Mouse (Mus musculus) layer of hippocampus, adult 8-10 months (tissue): ENCODE measurements around the gene Enah. TPM values are rescaled to one million over a fixed set of nuclear protein-coding genes. Genes with fewer than 3 reads are reported as not detected.

Experiments used
- DNase-seq, 2 experiments: peaks; one replicate each; pipeline ENCODE4 v3.0.0; 2022; ENCODE audit warnings: low spot score in 2 of 2
- total RNA-seq, 4 experiments: library from RNA; stranded (reverse); gene quantifications; 2 replicates each; pipeline ENCODE4 v1.2.4; 2022

Enah gene
- total RNA-seq, 4 experiments from 2014 or later, result 174 to 214 (median 191) TPM

DNA sequence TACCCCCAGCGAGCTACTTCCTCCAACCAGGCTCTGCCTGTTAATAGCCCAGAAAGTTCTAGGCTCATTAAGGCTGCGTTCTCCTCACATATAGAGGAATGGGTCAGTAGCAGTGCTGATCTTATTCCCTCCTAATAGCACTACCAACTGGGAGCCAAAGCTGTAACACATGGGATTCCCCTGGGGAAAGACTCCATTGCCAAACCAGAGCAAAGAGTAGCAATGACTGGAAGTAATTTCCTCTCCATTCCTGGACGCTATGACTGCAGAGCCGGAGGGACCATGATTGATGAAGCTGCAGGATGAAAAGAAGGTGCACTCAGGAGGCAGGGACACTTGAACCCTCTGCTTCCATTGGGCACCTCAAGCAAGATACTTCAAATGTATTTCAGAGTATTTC is 169.3 kb downstream of the Enah start:
- DNase-seq, result no peak

DNA sequence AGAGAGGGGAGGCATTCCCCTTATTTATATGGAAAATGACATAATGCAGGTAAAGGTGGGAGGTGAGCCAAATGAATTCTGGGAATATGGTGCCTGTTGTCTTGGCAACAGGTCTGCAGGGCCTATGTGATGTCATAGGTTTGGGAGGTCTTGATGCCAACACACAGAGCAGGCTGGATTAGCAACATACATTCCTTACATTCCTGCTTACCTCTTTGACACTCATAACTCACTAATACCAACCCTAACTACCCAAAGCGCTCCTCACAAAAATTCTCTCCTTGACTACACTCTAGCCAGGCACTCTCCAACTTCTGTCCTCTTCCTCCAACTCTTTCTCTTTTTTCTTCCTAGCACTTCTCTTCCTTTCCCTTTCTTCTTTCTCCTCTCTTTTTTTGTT is 171.6 kb downstream of the Enah start:
- no peak for DNase-seq

DNA sequence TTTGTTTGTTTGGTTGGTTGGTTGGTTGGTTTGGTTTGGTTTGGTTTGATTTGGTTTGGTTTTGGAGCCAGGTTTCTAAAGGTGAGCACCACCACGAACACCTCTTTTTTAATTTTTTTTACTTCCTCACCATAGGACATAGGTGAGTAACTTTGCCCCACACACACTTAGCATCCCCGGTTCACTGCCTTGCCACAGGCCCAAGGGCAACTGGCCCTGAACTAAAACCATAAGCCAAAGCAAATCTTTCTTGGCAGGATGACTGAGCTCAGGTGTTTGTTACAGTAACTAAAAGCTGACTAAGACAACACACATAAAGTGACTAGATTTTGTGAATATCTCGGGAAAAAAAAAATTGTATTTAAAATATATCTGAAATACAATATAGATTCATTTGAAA is 172.4 kb downstream of the Enah start:
- DNase-seq, result no peak

Other genes with a start within 250 kb of the Enah start
- 10 to 100 TPM; 14.4 to 19.8 (median 17.1) TPM for gene Lbr, start 176.9 kb downstream of the Enah start, total RNA-seq
- gene Srp9, start 104.7 kb upstream of the Enah start, total RNA-seq, result 10 to 100 TPM; 59.2 to 68.1 (median 65.4) TPM
- gene Vmn1r1, start 144.5 kb upstream of the Enah start, total RNA-seq, result not detected